Mouse (Mus musculus): ENCODE measurements around the gene Gm10715.
"Not testable (repeated sequence)": the region's sequence is repeated elsewhere in the genome, so short reads cannot be mapped to it uniquely, and the experiment has no call there.

DNA sequence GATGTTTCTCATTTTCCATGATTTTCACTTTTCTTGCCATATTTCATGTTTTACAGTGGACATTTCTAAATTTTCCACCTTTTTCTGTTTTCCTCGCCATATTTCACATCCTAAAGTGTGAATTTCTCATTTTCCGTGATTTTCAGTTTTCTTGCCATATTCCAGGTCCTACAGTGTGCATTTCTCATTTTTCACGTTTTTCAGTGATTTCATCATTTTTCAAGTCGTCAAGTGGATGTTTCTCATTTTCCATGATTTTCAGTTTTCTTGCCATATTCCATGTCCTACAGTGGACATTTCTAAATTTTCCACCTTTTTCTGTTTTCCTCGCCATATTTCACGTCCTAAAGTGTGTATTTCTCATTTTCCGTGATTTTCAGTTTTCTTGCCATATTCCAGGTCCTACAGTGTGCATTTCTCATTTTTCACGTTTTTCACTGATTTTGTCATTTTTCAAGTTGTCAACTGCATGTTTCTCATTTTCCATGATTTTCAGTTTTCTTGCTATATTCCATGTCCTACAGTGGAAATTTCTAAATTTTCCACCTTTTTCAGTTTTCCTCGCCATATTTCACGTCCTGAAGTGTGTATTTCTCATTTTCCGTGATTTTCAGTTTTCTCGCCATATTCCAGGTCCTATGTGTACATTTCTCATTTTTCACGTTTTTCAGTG lies 13.2 kb upstream of the Gm10715 start, which contains the start of gene Gm10718:
- TF ChIP-seq MAX, USF1 (IDR thresholded peaks at IDR 0.05; ENCODE audit: low read depth): not testable (repeated sequence)
